Mouse (Mus musculus): Measurements from ENCODE around the gene Stk11. TPM values are rescaled to one million over a fixed set of nuclear protein-coding genes. Genes with fewer than 3 reads are reported as not detected.
A peak's percentile ranks its signal among the peaks of the same experiment; 100 is the strongest.

Stk11 gene
- polyA plus RNA-seq, 1 experiment from 2014 or later, result 18.6 TPM

DNA sequence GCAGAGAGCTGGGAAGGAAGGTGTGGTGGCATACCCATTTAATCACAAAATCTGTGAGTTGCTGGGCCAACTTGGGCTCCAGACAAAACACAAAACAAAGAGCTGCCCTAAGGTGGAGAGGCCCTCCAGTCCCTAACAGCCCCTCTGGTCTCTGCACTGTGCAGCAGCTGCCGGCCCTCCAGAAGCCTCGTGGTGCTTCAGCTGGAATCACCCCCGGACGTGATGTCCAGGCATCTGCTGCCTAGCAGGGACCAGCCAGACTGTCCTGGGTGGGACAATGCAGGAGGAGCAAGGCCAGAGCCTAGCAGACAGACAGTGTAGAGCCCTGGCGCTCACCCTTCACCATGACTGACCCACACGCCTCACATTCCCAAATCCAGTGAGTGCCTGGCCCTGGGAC lies 24.1 kb upstream of the Stk11 start:
- 74% methylated on average over 6 of the region's 6 CpGs for WGBS
- no peaks in the 10 kb centered on the region for H3K9me3 ChIP-seq (ENCODE audit: control insufficient read depth, low read length)
- H3K27ac ChIP-seq (ENCODE audit: low read length), result peak overlapping the region; percentile 39
- no peak overlapping the region for H3K4me2 ChIP-seq (ENCODE audit: low read depth, low read length)
- no peaks in the 10 kb centered on the region; the same call in 1 of the 2 replicates for H3K36me3 ChIP-seq (ENCODE audit: control insufficient read depth, insufficient read depth, low read length)
- H3K4me3 ChIP-seq (ENCODE audit: low read length), result no peak overlapping the region
- no peak for ATAC-seq (ENCODE audit: low read depth)
- H3K4me1 ChIP-seq (replicated peaks; ENCODE audit: control insufficient read depth, insufficient read depth, low read length), result peaks cover 33% of the 10 kb centered on the region
- no peak overlapping the region for H3K9ac ChIP-seq (ENCODE audit: low read length)
- no peaks in the 10 kb centered on the region for H3K27me3 ChIP-seq (ENCODE audit: control insufficient read depth, insufficient read depth, low read depth, low read length)

- Histone ChIP-seq H3K4me2 (ENCODE audit: low read depth, low read length) (no peak overlapping the region), H3K9me3 (ENCODE audit: control insufficient read depth, low read length) (no peaks in the 10 kb centered on the region), H3K36me3 (ENCODE audit: control insufficient read depth, insufficient read depth, low read length) (no peaks in the 10 kb centered on the region; the same call in 1 of the 2 replicates), H3K4me1 (replicated peaks; ENCODE audit: control insufficient read depth, insufficient read depth, low read length) (peaks cover 37% of the 10 kb centered on the region), H3K9ac (ENCODE audit: low read length) (no peak overlapping the region), H3K4me3 (ENCODE audit: low read length) (no peak overlapping the region), H3K27me3 (ENCODE audit: control insufficient read depth, insufficient read depth, low read depth, low read length) (no peaks in the 10 kb centered on the region), H3K27ac (ENCODE audit: low read length) (peak overlapping the region; percentile 58)
- 53% methylated on average over 5 of the region's 5 CpGs for WGBS
- peak; percentile 52 for ATAC-seq (ENCODE audit: low read depth)
These were observed 22.9 kb upstream of the Stk11 start for GRCm38 (mm10) chr10:80092690-80093089.

- Histone ChIP-seq H3K9ac (ENCODE audit: low read length) (no peak overlapping the region), H3K36me3 (ENCODE audit: control insufficient read depth, insufficient read depth, low read length) (no peaks in the 10 kb centered on the region; the same call in 1 of the 2 replicates), H3K27ac (ENCODE audit: low read length) (no peak overlapping the region), H3K4me1 (replicated peaks; ENCODE audit: control insufficient read depth, insufficient read depth, low read length) (peaks cover 50% of the 10 kb centered on the region), H3K4me3 (ENCODE audit: low read length) (no peak overlapping the region), H3K4me2 (ENCODE audit: low read depth, low read length) (no peak overlapping the region), H3K9me3 (ENCODE audit: control insufficient read depth, low read length) (no peaks in the 10 kb centered on the region), H3K27me3 (ENCODE audit: control insufficient read depth, insufficient read depth, low read depth, low read length) (no peaks in the 10 kb centered on the region)
- no peak for ATAC-seq (ENCODE audit: low read depth)
- 83% methylated on average over 6 of the region's 6 CpGs for WGBS
These were observed 21.5 kb upstream of the Stk11 start for GRCm38 (mm10) chr10:80094085-80094484.

DNA sequence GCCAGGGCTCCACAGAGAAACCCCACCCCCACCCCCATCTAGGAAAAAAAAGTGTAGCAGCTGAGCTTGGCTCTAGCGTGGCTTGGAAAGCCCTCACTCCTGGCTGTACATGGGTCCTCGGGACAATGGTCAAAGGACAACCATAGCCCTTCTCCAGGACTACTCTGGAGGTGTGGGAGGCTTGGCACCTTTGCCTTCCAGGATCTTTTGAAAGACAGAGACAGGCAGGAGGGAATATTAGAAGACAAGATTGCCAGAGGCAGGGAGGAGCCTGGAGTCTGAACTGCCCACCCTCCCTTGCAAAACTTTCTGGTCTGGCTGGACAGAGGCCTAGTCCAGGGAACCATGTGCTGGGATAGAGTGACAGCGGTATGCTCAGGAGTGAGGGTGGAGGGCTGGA lies 20.9 kb upstream of the Stk11 start:
- WGBS, result 81% methylated on average over 3 of the region's 3 CpGs
- peaks cover 52% of the 10 kb centered on the region for H3K4me1 ChIP-seq (replicated peaks; ENCODE audit: control insufficient read depth, insufficient read depth, low read length)
- no peak overlapping the region for H3K9ac ChIP-seq (ENCODE audit: low read length)

DNA sequence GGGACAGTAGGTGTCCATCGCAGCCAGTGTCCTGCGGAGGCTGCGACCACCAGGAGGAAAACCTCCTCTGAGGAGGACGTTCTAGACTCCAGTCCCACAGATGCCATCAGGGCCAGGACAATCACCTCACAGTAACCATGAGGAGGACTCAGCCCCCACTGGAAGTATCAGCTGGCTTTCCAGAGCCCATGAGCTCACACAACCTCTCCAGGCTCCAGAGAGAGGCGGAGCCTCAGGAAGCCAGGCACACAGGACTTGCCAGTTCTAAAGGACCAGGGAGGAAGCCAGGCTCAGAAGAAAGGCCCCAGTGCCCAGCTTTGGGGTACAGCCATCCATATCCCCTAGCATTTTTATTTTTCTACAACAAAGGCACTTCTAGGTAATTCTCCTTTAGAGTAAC lies 20.1 kb upstream of the Stk11 start:
- Histone ChIP-seq H3K4me1 (replicated peaks; ENCODE audit: control insufficient read depth, insufficient read depth, low read length) (peaks cover 52% of the 10 kb centered on the region), H3K36me3 (ENCODE audit: control insufficient read depth, insufficient read depth, low read length) (no peaks in the 10 kb centered on the region; the same call in 1 of the 2 replicates), H3K27ac (ENCODE audit: low read length) (peak overlapping the region; percentile 53), H3K9ac (ENCODE audit: low read length) (peak overlapping the region; percentile 13; the same call in 1 of the 2 replicates), H3K9me3 (ENCODE audit: control insufficient read depth, low read length) (no peaks in the 10 kb centered on the region), H3K4me2 (ENCODE audit: low read depth, low read length) (no peak overlapping the region), H3K27me3 (ENCODE audit: control insufficient read depth, insufficient read depth, low read depth, low read length) (no peaks in the 10 kb centered on the region), H3K4me3 (ENCODE audit: low read length) (no peak overlapping the region)
- WGBS, result 73% methylated on average over 5 of the region's 5 CpGs
- 0 out of 2 replicates have a peak, but pooled peaks have one; percentile 27 for ATAC-seq (ENCODE audit: low read depth)

More for the DNA sequence above, 20.9 kb upstream of the Stk11 start:
- Histone ChIP-seq H3K4me2 (ENCODE audit: low read depth, low read length) (no peak overlapping the region), H3K27ac (ENCODE audit: low read length) (no peak overlapping the region), H3K36me3 (ENCODE audit: control insufficient read depth, insufficient read depth, low read length) (no peaks in the 10 kb centered on the region; the same call in 1 of the 2 replicates), H3K4me3 (ENCODE audit: low read length) (no peak overlapping the region), H3K27me3 (ENCODE audit: control insufficient read depth, insufficient read depth, low read depth, low read length) (no peaks in the 10 kb centered on the region), H3K9me3 (ENCODE audit: control insufficient read depth, low read length) (no peaks in the 10 kb centered on the region)
- no peak for ATAC-seq (ENCODE audit: low read depth)

DNA sequence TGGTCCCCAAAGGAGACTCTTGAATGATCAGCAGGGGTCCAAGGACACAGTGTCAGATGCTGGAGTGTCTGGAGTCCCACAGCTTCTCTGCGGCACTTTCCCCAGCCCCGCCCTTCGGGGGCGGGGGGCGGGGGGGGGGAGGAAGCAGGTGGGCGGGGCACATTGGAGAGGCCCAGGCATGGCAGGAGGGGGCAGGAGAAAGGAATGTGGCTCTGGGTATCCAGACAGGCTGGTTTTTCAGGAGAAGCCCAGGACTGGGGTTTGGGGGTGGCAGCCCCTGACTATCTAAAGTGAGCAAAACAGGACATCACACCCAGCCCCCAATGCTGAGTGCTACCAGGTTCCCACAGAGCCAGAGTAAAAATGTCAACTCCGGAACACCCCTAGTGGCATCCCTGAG lies 18.3 kb upstream of the Stk11 start:
- Histone ChIP-seq H3K4me1 (replicated peaks; ENCODE audit: control insufficient read depth, insufficient read depth, low read length) (peaks cover 53% of the 10 kb centered on the region), H3K9me3 (ENCODE audit: control insufficient read depth, low read length) (no peaks in the 10 kb centered on the region), H3K4me2 (ENCODE audit: low read depth, low read length) (peak overlapping the region; percentile 37; the same call in 1 of the 2 replicates), H3K9ac (ENCODE audit: low read length) (peak overlapping the region; percentile 31; the same call in 1 of the 2 replicates), H3K27me3 (ENCODE audit: control insufficient read depth, insufficient read depth, low read depth, low read length) (no peaks in the 10 kb centered on the region), H3K4me3 (ENCODE audit: low read length) (no peak overlapping the region), H3K36me3 (ENCODE audit: control insufficient read depth, insufficient read depth, low read length) (no peaks in the 10 kb centered on the region), H3K27ac (ENCODE audit: low read length) (peak overlapping the region; percentile 89)
- peak; percentile 77 for ATAC-seq (ENCODE audit: low read depth)
- 6% methylated on average over 7 of the region's 7 CpGs for WGBS

GRCm38 (mm10) chr10:80098630-80099029 lies 17.0 kb upstream of the Stk11 start:
- Histone ChIP-seq H3K36me3 (ENCODE audit: control insufficient read depth, insufficient read depth, low read length) (no peaks in the 10 kb centered on the region), H3K9ac (ENCODE audit: low read length) (no peak overlapping the region), H3K27ac (ENCODE audit: low read length) (peak overlapping the region; percentile 89), H3K4me1 (replicated peaks; ENCODE audit: control insufficient read depth, insufficient read depth, low read length) (peaks cover 50% of the 10 kb centered on the region), H3K9me3 (ENCODE audit: control insufficient read depth, low read length) (no peaks in the 10 kb centered on the region), H3K27me3 (ENCODE audit: control insufficient read depth, insufficient read depth, low read depth, low read length) (no peaks in the 10 kb centered on the region), H3K4me3 (ENCODE audit: low read length) (no peak overlapping the region), H3K4me2 (ENCODE audit: low read depth, low read length) (no peak overlapping the region)
- 83% methylated on average over 5 of the region's 5 CpGs for WGBS
- ATAC-seq (ENCODE audit: low read depth), result no peak

DNA sequence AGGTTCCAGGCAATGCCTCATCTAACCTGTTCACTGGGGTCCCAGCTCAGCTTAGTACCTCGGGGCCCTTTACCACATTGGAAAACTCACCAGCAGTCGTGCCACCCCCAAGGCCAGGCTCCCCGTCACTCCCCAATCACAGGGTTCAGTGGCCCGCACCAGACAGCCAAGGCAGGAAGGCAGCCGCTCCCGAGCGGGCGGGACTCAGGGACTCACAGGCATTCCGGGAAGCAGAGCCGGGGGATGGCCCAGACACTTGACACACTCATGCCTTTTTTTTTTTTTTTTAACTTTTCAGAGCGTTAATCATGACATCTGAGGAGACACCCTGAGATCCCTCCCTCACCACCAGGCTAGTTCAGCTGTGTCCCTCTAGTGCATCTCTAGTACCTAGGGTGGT lies 14.6 kb upstream of the Stk11 start:
- Histone ChIP-seq H3K27ac (ENCODE audit: low read length) (no peak overlapping the region), H3K4me1 (replicated peaks; ENCODE audit: control insufficient read depth, insufficient read depth, low read length) (peaks cover 49% of the 10 kb centered on the region), H3K27me3 (ENCODE audit: control insufficient read depth, insufficient read depth, low read depth, low read length) (no peaks in the 10 kb centered on the region), H3K9me3 (ENCODE audit: control insufficient read depth, low read length) (no peaks in the 10 kb centered on the region), H3K9ac (ENCODE audit: low read length) (peak overlapping the region; percentile 95), H3K4me3 (ENCODE audit: low read length) (peak overlapping the region; percentile 91), H3K4me2 (ENCODE audit: low read depth, low read length) (peak overlapping the region; percentile 75), H3K36me3 (ENCODE audit: control insufficient read depth, insufficient read depth, low read length) (no peaks in the 10 kb centered on the region)
- 28% methylated on average over 11 of the region's 11 CpGs for WGBS
- no peak for ATAC-seq (ENCODE audit: low read depth)

DNA sequence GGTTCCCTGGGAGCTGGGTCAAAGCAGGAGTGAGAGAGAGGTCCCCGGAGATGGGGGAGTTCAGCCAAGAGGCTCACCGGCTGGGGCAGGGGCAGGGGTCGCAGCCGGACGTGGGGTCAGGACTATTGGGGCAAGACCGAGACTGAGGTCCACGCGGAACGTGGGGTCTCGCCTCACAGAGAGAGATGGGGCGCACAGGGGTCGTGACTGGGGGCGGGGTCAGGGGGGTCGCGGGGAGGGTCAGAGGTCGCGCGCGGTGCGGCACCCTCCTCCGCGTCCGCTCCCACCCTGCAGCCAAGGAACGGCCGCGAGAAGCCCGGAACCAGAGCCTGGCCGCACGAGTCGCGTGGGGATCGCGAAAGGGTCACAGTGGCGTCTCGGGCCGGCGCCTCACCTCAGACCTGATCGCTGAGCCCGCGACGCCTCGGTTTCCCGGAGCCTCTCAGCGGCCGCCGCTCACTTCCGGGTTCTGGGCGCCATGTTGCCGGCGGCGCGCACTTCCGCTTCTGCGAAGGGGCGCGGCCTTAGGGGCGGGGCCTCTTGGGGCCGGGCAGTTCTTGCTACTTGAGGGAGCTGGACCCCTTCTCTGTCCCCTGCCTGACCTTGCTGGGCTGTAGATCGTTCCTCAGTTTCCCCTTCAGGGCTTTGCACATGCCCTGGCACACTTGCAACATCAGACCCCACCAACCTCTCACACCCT lies 13.2 kb upstream of the Stk11 start:
- Histone ChIP-seq H3K27ac (ENCODE audit: low read length) (peak overlapping the region; percentile 67), H3K36me3 (ENCODE audit: control insufficient read depth, insufficient read depth, low read length) (no peaks in the 10 kb centered on the region), H3K9ac (ENCODE audit: low read length) (peak overlapping the region; percentile 95), H3K27me3 (ENCODE audit: control insufficient read depth, insufficient read depth, low read depth, low read length) (no peaks in the 10 kb centered on the region), H3K4me3 (ENCODE audit: low read length) (peak overlapping the region; percentile 91), H3K4me2 (ENCODE audit: low read depth, low read length) (peak overlapping the region; percentile 75), H3K9me3 (ENCODE audit: control insufficient read depth, low read length) (no peaks in the 10 kb centered on the region), H3K4me1 (replicated peaks; ENCODE audit: control insufficient read depth, insufficient read depth, low read length) (peaks cover 41% of the 10 kb centered on the region)
- WGBS, result under 1% methylated on average over 56 of the region's 59 CpGs
- peak; percentile 84 for ATAC-seq (ENCODE audit: low read depth)

Measured in lung, embryonic 16.5 days (tissue).